Mouse (Mus musculus): ENCODE results near the gene Rin2.

Rin2 gene

GRCm38 (mm10) chr2:145675142-145675755, at the start of gene Rin2:
Gene Rin2 (plus strand): TSS chr2:145675215.
- peak; percentile 15 for DNase-seq

DNA sequence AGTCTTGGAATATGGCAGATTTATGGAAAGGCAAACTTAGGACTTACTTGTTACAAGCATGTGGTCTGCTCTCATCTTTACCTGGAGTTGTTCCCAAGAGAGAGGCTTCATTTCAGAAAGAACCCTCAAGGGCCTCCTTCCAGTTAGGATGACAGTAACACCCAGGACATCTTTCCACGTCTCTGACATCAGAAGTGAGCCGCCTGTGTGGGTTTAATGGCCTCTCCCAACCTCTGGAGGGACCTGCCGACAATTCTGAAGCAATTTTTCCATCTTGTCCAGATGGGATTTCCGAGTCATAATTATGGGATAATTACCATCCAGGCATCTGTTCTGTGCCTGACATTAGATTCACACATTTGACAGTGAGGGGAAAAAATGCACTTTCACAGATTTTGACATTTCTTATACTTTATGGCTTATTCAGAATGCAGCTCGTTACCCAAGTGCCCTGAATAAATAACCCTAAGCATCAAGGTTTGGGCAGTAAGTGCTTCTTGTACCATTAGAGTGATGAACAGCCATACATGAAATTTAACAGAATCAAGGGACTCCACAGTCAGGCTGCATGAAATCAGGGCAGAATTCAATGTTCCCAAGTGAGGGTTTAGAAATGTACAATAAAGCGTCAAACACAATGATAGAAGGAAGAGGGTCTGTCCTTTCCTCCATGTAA, 43.8 kb upstream of the Rin2 start:
- no peak for DNase-seq

DNA sequence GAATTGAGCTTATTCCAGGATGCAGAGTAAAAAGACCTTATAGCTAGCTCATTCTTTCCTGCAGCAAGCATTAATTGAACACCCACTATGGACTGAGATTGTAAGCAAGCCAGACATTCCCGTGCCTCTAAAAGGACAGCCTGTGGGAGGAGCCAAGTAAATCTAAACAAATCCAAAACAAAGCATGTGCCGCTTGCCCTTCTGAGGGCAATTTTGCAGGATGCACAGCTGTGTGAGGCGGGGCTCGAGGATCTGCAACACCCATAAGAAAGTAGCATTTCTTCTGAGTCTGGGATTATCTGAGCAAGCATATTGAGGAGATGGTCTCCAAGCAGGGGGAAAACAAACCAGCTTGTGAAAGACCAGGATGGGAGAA, 43.2 kb upstream of the Rin2 start:
- no peak for DNase-seq

DNA sequence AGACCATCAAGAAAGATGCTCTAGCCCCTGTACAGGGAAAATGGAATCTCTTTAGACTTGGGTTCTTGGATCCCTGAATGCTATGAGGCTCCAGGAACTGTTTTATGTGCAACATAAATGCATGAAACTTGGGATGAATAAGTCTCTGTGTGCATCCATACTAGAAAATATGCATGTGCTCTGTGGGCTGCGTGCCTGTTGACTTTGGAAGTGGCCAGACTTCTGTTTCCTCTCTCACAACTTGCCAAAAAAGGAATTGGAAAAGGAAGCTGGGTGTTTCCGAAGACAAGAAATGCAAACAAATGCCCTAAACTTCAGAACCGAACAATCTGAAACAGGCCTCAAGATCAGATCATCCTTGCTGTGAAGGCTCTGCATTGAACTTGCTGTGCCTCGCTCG, 41.2 kb upstream of the Rin2 start:
- DNase-seq, result no peak

DNA sequence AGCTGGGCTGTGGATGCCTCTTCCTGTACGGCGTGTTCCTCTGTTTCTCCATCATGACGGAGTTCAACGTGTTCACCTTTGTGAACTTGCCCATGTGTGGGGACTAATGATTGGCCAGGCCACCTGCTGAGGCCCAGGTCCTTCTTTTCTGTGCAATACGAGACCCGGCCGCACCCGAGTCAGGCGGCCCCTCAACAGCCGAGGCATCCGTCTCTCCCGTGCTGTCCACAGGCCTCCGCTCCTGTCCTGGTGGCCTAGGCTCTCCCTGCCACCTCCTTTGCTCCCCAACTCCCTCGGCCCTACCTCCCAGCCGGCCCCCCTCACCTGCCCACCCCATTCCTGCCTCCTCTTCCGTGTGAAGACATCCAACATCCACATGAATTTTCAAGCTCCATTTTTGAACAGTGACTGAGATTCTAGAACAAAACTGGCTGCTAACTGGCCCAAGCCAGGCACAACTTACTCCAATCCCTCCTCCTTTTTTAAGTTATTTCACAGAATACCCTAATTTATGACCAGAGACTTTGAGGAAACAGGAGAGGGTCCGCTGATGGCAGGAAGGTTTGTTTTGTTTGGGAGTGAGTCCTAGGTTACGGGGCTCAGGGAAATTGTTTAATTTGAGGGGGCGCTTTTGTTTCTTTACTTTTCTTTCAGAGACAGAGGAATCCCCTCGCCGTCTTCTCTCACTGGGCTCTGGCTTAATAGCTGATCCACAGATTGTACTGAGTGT, 34.6 kb upstream of the Rin2 start:
- no peak for DNase-seq

GRCm38 (mm10) chr2:145655373-145655960, 19.5 kb upstream of the Rin2 start:
- no peak for DNase-seq

- DNase-seq, result no peak
Observed at GRCm38 (mm10) chr2:145656121-145656520, 18.9 kb upstream of the Rin2 start.

GRCm38 (mm10) chr2:145656716-145657115, 18.3 kb upstream of the Rin2 start:
- no peak for DNase-seq

- no peak for DNase-seq
Observed at GRCm38 (mm10) chr2:145661242-145661641, 13.8 kb upstream of the Rin2 start.

GRCm38 (mm10) chr2:145663899-145664298, 11.1 kb upstream of the Rin2 start:
- DNase-seq, result no peak

DNA sequence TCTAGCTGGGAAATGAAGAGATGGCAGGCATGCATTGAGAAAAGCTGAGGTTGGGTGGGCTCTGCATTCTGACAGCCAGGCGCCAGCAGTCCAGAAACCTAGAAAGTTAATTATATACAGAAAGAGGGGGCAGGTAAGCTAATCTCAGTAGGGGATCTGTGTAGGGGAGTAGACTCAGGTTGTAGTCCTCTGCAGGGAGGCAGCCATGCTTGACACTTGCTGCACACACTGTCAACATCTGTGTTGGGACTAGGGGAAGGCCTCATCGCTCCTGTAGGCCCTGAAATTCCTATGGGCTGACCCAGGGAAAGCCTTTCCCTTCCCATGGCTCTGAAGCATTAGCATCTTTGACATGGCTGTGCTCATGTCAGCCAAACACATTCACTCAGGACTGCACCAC, 10.7 kb upstream of the Rin2 start:
- DNase-seq, result no peak

GRCm38 (mm10) chr2:145668135-145668534, 6.9 kb upstream of the Rin2 start:
- DNase-seq, result no peak

GRCm38 (mm10) chr2:145670131-145670530, 4.9 kb upstream of the Rin2 start:
- DNase-seq, result no peak

- no peak for DNase-seq
Observed at GRCm38 (mm10) chr2:145674496-145675141, 396 bp upstream of the Rin2 start.

- DNase-seq, result peak; percentile 22
Observed at GRCm38 (mm10) chr2:145675756-145676543, 935 bp downstream of the Rin2 start.

DNA sequence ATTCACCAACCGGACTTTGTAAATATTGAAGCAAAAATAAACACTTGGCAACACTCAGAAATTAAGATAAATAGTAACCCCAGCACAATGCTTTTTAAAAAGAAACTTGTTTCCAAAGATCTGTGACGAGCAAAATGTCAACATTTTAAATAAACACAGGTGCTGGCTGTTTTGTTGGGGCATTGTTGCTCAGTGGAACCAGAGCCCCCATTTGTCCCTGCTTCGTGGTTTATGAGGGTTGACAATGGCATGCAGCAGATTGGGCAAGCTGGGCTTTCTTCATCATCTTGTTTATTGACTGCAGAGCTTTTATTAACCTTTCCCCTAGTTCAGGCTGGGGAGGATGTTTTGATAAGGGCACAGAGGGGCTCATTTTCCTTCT, 1.5 kb downstream of the Rin2 start:
- no peak for DNase-seq

- DNase-seq, result no peak
Observed at GRCm38 (mm10) chr2:145676936-145677335, 1.9 kb downstream of the Rin2 start.

DNA sequence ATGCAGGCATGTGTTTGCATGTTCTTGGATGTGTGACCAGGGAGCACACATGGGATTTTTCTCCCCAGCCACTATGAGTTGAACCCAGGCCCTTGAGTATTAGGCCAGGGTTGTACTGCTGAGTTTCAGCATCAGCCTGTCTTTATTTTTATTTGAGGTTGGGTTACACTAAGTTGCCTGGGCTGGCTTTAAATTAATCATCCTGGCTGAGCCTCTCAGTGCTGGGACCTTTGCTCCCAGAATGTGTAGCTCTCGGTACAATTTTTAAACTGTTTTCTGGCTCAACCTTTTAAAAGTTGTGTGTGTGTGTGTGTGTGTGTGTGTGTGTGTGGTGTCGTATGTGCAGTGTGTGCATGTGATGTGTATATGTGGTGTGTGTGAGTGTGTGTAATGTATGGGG, 5.1 kb downstream of the Rin2 start:
- DNase-seq, result no peak

DNA sequence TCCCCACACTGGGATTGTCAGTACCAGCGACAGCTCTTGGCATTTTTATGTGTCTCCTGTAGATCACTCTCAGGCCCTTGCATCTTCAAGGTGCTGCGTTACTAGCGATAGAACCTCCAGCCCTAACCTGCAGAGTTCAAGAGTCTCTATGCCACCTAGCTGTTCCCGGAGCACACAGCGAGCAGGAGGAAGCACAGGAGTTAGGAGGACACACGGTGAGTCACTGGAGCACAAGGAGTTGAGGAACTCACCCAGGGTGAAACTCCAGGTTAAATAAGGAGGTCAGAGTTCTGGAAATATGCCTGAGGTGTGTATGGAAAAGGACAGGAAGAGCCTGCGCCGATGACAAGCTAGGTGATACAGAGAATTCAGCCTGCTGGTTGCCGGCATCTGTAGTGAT, 5.7 kb downstream of the Rin2 start:
- DNase-seq, result no peak

- no peak for DNase-seq
Observed at GRCm38 (mm10) chr2:145681626-145682025, 6.6 kb downstream of the Rin2 start.

DNA sequence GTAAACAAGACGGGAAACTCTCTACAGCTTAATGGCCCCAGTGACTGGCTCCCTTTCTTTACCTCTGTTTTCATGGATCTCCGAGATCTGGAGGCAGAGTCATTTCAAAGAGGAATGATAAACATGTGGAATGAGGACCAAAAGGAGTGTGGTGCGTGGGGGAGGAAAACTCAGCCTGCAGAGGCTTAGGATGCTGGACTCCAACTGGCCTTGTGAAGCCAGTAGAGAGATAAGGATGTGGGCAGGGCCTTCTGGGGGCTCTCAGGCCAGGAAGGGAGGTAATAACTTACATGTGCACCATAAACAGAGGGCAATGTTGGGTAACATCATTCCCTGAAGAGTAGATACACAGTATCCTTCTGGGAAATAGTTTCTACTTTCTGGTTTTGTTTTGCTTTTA, 7.9 kb downstream of the Rin2 start:
- DNase-seq, result no peak

DNA sequence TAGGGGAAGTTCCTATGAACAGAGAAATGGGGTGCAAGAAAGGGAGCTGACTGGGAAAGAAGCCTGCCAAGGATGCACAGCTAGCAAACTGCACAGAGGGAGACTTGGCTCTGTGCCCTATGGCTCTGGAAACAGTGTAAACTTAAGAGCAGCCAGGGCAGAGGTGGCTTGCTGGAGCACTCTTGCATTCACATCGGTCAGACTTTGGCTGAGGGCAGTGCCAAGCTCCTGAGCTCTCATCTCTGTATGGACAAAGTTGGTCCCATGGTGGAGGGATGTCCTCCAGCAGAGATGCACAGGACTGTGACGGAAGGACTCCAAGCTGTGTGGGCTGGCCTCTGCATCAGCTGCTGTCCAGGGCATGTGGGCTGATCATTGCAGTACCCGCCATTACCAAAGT, 8.5 kb downstream of the Rin2 start:
- DNase-seq, result peak; percentile 19

DNA sequence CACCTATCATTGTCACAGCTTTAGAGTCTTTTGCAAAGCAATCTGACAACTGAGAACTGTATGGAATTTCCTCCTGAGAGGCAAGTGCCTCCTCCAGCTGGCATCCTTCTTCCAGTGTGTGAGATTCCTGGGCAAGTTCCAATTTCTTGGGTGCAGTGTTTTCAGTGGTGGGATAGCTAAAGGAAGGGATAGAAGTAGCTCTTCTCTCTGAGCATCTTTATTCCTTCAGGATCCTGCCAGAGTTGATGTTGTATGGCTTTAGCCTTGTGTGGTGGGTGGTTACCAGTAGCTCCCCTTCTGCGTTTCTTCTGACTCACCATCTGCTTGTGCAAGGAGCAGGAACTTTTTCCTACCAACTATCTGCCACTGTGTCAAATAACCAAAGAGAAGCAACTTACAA, 9.1 kb downstream of the Rin2 start:
- no peak for DNase-seq

All from right cerebral cortex, postnatal 14 days (tissue).